Mouse (Mus musculus): ENCODE results near the gene Capza3. TPM values are rescaled to one million over a fixed set of nuclear protein-coding genes. Genes with fewer than 3 reads are reported as not detected.

The Capza3 gene
- not detected for total RNA-seq (2021)

- no peak for DNase-seq
Measured at GRCm38 (mm10) chr6:140040952-140041351, at the start of gene Capza3. Gene Capza3 (plus strand): TSS chr6:140041252.

GRCm38 (mm10) chr6:140005181-140005580, 35.9 kb upstream of the Capza3 start:
- no peak for DNase-seq

GRCm38 (mm10) chr6:140024404-140024803, 16.6 kb upstream of the Capza3 start:
- DNase-seq = no peak

- DNase-seq = no peak
Measured at GRCm38 (mm10) chr6:140041357-140041756, 305 bp downstream of the Capza3 start, which contains the start of gene Plcz1. Gene Plcz1 (minus strand): TSS chr6:140041457.

- DNase-seq = no peak
Measured at GRCm38 (mm10) chr6:140051476-140051875, 10.4 kb downstream of the Capza3 start.

- DNase-seq = no peak
Measured at GRCm38 (mm10) chr6:140054271-140054928, 13.3 kb downstream of the Capza3 start.

- no peak for DNase-seq
Measured at GRCm38 (mm10) chr6:140069177-140069576, 28.1 kb downstream of the Capza3 start.

GRCm38 (mm10) chr6:140080933-140081332, 39.9 kb downstream of the Capza3 start:
- DNase-seq = no peak

GRCm38 (mm10) chr6:140081739-140082138, 40.7 kb downstream of the Capza3 start:
- DNase-seq = no peak

- DNase-seq = no peak
Measured at GRCm38 (mm10) chr6:140089855-140090254, 48.8 kb downstream of the Capza3 start.

Other genes starting within 250 kb of the Capza3 start
- gene Plcz1, start 205 bp downstream of the Capza3 start, total RNA-seq (2021) = under 1 TPM; 0.92 to 0.96 TPM